Mouse (Mus musculus): ENCODE measurements around the gene Tnfsf15. TPM values are rescaled to one million over a fixed set of nuclear protein-coding genes. Genes with fewer than 3 reads are reported as not detected.

Gene Tnfsf15
- polyA plus RNA-seq, 1 experiment: 0.29 TPM

DNA sequence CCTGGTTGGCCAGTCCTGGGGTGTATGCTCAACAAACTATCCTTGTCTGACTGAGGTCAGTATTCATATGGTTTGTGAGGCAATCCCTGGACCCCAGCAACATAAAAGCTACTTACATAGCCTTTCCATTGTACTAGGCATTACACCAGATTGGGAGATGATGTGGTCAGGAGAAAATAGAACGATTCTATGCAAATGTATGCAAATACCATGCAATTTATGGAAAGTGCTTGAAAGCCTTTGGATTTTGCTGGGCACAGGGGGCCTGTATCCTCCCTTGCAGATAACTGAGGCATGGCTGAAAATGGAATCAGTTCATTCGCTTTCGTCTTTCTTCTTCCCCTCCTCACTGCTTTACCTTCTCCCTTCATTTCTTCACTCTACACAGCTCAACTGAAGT lies 63.4 kb downstream of the Tnfsf15 start:
- no peak overlapping the region for H3K4me3 ChIP-seq
- no peaks in the 10 kb centered on the region for H3K79me2 ChIP-seq (ENCODE audit: control insufficient read depth, insufficient read depth)
- no peaks in the 10 kb centered on the region for H3K36me3 ChIP-seq (ENCODE audit: control insufficient read depth, insufficient read depth)
- no peaks in the 10 kb centered on the region for H3K27me3 ChIP-seq (ENCODE audit: control insufficient read depth, insufficient read depth, insufficient read length)
- H3ac ChIP-seq (ENCODE audit: control insufficient read depth, insufficient read length): no peak overlapping the region
- TF ChIP-seq POLR2AphosphoS2 (IDR thresholded peaks at IDR 0.05; ENCODE audit: insufficient read length, low read depth) (no peak), USF1 (IDR thresholded peaks at IDR 0.05; ENCODE audit: low read depth) (no peak), SRF (IDR thresholded peaks at IDR 0.05; ENCODE audit: control insufficient read depth, insufficient read length, low read depth) (no peak), TCF12 (IDR thresholded peaks at IDR 0.05; ENCODE audit: insufficient read depth, poor library complexity, severe bottlenecking) (no peak), CEBPB (IDR thresholded peaks at IDR 0.05; ENCODE audit: insufficient read depth, poor library complexity, severe bottlenecking) (no peak), MAX (IDR thresholded peaks at IDR 0.05; ENCODE audit: low read depth) (no peak), E2F4 (IDR thresholded peaks at IDR 0.05; ENCODE audit: insufficient read depth) (no peak), POLR2A (IDR thresholded peaks at IDR 0.05; ENCODE audit: insufficient read length, low read depth) (no peak), MYOG (IDR thresholded peaks at IDR 0.05; ENCODE audit: control insufficient read depth in 1 of 3, insufficient read depth in 1 of 3, insufficient read length in 2 of 3, low read depth in 2 of 3) (no peak), MYOD1 (IDR thresholded peaks at IDR 0.05; ENCODE audit: control insufficient read depth in 1 of 3, insufficient read length in 2 of 3, low read depth in 2 of 3) (no peak)
- H3K4me2 ChIP-seq (ENCODE audit: low read depth): no peak overlapping the region

Other genes starting within 250 kb of the Tnfsf15 start
- 18.8 TPM for gene Whrn, start 249.1 kb downstream of the Tnfsf15 start, polyA plus RNA-seq (2012; fragmentation: generic; extraction: Trizol)
- gene Atp6v1g1, start 200.3 kb downstream of the Tnfsf15 start, polyA plus RNA-seq (2012; fragmentation: generic; extraction: Trizol): 447 TPM
- gene Tmem268, start 186.3 kb downstream of the Tnfsf15 start, polyA plus RNA-seq (2012; fragmentation: generic; extraction: Trizol): 19.5 TPM
- not detected for gene Gm11213, start 139.9 kb downstream of the Tnfsf15 start, polyA plus RNA-seq (2012; fragmentation: generic; extraction: Trizol)
- not detected for gene Tex48, start 122.7 kb downstream of the Tnfsf15 start, polyA plus RNA-seq (2012; fragmentation: generic; extraction: Trizol)
- not detected for gene Gm11214, start 81.7 kb downstream of the Tnfsf15 start, polyA plus RNA-seq (2012; fragmentation: generic; extraction: Trizol)
- 0.02 TPM for gene Tnfsf8, start 116.2 kb upstream of the Tnfsf15 start, polyA plus RNA-seq (2012; fragmentation: generic; extraction: Trizol)

All from myocyte (in vitro differentiated cells).